19 mouse cellular contexts compared by ENCODE assay signal in the genomic region with DNA sequence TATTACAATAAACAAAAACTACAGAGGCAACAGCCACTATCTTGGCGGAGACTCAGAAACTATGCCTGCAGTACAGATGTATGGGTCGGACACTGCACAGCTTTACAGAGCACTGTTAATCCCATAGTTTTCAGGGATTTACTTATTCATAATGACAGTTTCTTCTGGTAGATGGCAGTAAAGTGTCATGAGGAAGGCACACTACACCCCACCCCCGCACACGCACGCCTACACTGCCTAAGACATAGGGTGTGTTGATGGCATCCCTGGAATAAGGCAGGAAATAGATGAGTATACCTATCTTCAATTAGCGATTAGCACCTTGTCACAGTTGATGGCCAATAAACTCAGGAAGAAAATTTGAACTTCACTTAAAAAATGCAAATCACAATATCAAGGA.
DNase-seq lines count a peak whose midpoint lies in the region; ATAC-seq lines count a peak whose summit lies in the region.
"Had no signal": no experiment of that assay in that cellular context is flagged by ENCODE, and none has a peak within 500 bp of the region (broad histone marks: within the 10 kb centered on the region; RNA-seq: fewer than 3 reads in every experiment).

No protein-coding gene starts in this region.

- peak; percentile 47 to 54 for DNase-seq in cerebellum, postnatal 10 days
- no peak for DNase-seq in cerebellum, adult 9-10 months
- peak; percentile 31 for DNase-seq in neural tube, embryonic 11.5 days (ENCODE audit: low spot score)
- DNase-seq in neural tube, embryonic 10.5 days (ENCODE audit: extremely low spot score, low spot score): no peak
- DNase-seq in retina, embryonic 14.5 days (ENCODE audit: low spot score): peak; percentile 25
- no peak for DNase-seq in kidney, postnatal 14 days
- DNase-seq: adrenal gland, postnatal 25 days; cerebellum, postnatal 36 days; heart, adult 2 months; kidney, postnatal 10 days; spleen, adult 18-20 months had no signal

- H3K4me1 ChIP-seq in kidney, embryonic 15.5 days: 0 out of 2 replicates have a peak, but pooled peaks cover 7% of the 10 kb centered on the region
- H3K4me1 ChIP-seq in kidney, embryonic 16.5 days (ENCODE audit: insufficient read depth, low read length): peaks cover 5% of the 10 kb centered on the region
- H3K4me1 ChIP-seq in neural tube, embryonic 11.5 days (ENCODE audit: control insufficient read depth, insufficient read depth, low read length): no peaks in the 10 kb centered on the region
- H3K4me1 ChIP-seq: embryonic facial prominence, embryonic 13.5 days; limb, embryonic 10.5 days; liver, embryonic 12.5 days had no signal

- no peaks in the 10 kb centered on the region for H3K27me3 ChIP-seq in kidney, embryonic 15.5 days
- H3K27me3 ChIP-seq in kidney, embryonic 16.5 days (ENCODE audit: insufficient read depth, low read length): no peaks in the 10 kb centered on the region
- H3K27me3 ChIP-seq in neural tube, embryonic 11.5 days (ENCODE audit: control insufficient read depth, insufficient read depth, low read length): no peaks in the 10 kb centered on the region
- H3K27me3 ChIP-seq: embryonic facial prominence, embryonic 13.5 days; liver, embryonic 12.5 days had no signal

- no peaks in the 10 kb centered on the region for H3K36me3 ChIP-seq in kidney, embryonic 15.5 days
- no peaks in the 10 kb centered on the region for H3K36me3 ChIP-seq in kidney, embryonic 16.5 days (ENCODE audit: insufficient read depth, low read length)
- H3K36me3 ChIP-seq in neural tube, embryonic 11.5 days (ENCODE audit: control insufficient read depth, insufficient read depth, low read length): no peaks in the 10 kb centered on the region
- H3K36me3 ChIP-seq: embryonic facial prominence, embryonic 13.5 days; limb, embryonic 10.5 days; liver, embryonic 12.5 days had no signal

- H3K9me3 ChIP-seq in kidney, embryonic 15.5 days (replicated peaks): no peaks in the 10 kb centered on the region
- H3K9me3 ChIP-seq in kidney, embryonic 16.5 days (ENCODE audit: low read length): no peaks in the 10 kb centered on the region
- no peaks in the 10 kb centered on the region for H3K9me3 ChIP-seq in neural tube, embryonic 11.5 days (ENCODE audit: control insufficient read depth, low read length)
- H3K9me3 ChIP-seq: embryonic facial prominence, embryonic 13.5 days; limb, embryonic 10.5 days had no signal

- no peak overlapping the region for H3K4me2 ChIP-seq in kidney, embryonic 15.5 days
- no peak overlapping the region for H3K4me2 ChIP-seq in kidney, embryonic 16.5 days (replicated peaks; ENCODE audit: low read depth, low read length)
- no peak overlapping the region for H3K4me2 ChIP-seq in neural tube, embryonic 11.5 days (ENCODE audit: low read depth)
- H3K4me2 ChIP-seq: embryonic facial prominence, embryonic 13.5 days; liver, embryonic 12.5 days had no signal

- ATAC-seq in kidney, embryonic 15.5 days (replicated peaks; ENCODE audit: low FRiP score): 0 out of 2 replicates have a peak, but pooled peaks have one; percentile 25
- no peak for ATAC-seq in kidney, embryonic 16.5 days (ENCODE audit: low FRiP score, low TSS enrichment)
- ATAC-seq in neural tube, embryonic 11.5 days (ENCODE audit: insufficient read depth, low FRiP score, low TSS enrichment): no peak
- ATAC-seq: activated CD4-positive, CD25-positive, alpha-beta regulatory T cell, adult 4 months; liver, embryonic 12.5 days; lung, postnatal 0 days had no signal

- no peak overlapping the region for H3K27ac ChIP-seq in kidney, embryonic 15.5 days
- H3K27ac ChIP-seq in kidney, embryonic 16.5 days (ENCODE audit: low read length): no peak overlapping the region
- H3K27ac ChIP-seq in neural tube, embryonic 11.5 days (ENCODE audit: low read depth, low read length): no peak overlapping the region
- H3K27ac ChIP-seq: embryonic facial prominence, embryonic 13.5 days; heart, adult 2 months; limb, embryonic 10.5 days; liver, embryonic 12.5 days had no signal

- H3K9ac ChIP-seq in kidney, embryonic 15.5 days: no peak overlapping the region
- no peak overlapping the region for H3K9ac ChIP-seq in kidney, embryonic 16.5 days (replicated peaks; ENCODE audit: low read length)
- no peak overlapping the region for H3K9ac ChIP-seq in neural tube, embryonic 11.5 days (ENCODE audit: low read length)
- H3K9ac ChIP-seq: embryonic facial prominence, embryonic 13.5 days; liver, embryonic 12.5 days had no signal

- no peak overlapping the region for H3K4me3 ChIP-seq in kidney, embryonic 15.5 days (replicated peaks)
- H3K4me3 ChIP-seq in kidney, embryonic 16.5 days (ENCODE audit: low read length): no peak overlapping the region
- H3K4me3 ChIP-seq in neural tube, embryonic 11.5 days (ENCODE audit: low read depth, low read length): no peak overlapping the region
- H3K4me3 ChIP-seq: embryonic facial prominence, embryonic 13.5 days; heart, adult 2 months; limb, embryonic 10.5 days; liver, embryonic 12.5 days; myocyte had no signal

- WGBS in kidney, embryonic 15.5 days: 82% methylated on average over 6 of the region's 6 CpGs
- 88% methylated on average over 6 of the region's 6 CpGs for WGBS in kidney, embryonic 16.5 days
- WGBS in neural tube, embryonic 11.5 days: 88% methylated on average over 6 of the region's 6 CpGs

Comparison
In these comparisons a context has a peak if more than half of its experiments do, and no peak if none do; other contexts are left out.
1. DNase-seq: peak in cerebellum, postnatal 10 days (2 of 2), neural tube, embryonic 11.5 days (single experiment) and retina, embryonic 14.5 days (single experiment); none in cerebellum, adult 9-10 months (single experiment), neural tube, embryonic 10.5 days (single experiment) and kidney, postnatal 14 days (single experiment).